Mouse (Mus musculus) gastrocnemius, postnatal 14 days (tissue): ENCODE measurements around the gene Bloc1s1. TPM values are rescaled to one million over a fixed set of nuclear protein-coding genes. Genes with fewer than 3 reads are reported as not detected.
A peak's percentile ranks its signal among the peaks of the same experiment; 100 is the strongest.

Source experiments
- DNase-seq: peaks from one replicate; pipeline ENCODE4 v3.0.0; 2021; ENCODE audit warnings: mixed read lengths
- intact Hi-C: fragments of 180-260 bp; cut with DNase I; formaldehyde crosslinking; loops from one replicate; pipeline ENCODE4 v1.15.1; 2025; ENCODE audit warnings: low total_unique reads
- total RNA-seq, 2 experiments: library from RNA; stranded (reverse); gene quantifications; 2 replicates each; pipeline ENCODE4 v1.2.3; 2021

Bloc1s1 gene
- total RNA-seq, 2 experiments from 2014 or later: 174 to 181 TPM

DNA sequence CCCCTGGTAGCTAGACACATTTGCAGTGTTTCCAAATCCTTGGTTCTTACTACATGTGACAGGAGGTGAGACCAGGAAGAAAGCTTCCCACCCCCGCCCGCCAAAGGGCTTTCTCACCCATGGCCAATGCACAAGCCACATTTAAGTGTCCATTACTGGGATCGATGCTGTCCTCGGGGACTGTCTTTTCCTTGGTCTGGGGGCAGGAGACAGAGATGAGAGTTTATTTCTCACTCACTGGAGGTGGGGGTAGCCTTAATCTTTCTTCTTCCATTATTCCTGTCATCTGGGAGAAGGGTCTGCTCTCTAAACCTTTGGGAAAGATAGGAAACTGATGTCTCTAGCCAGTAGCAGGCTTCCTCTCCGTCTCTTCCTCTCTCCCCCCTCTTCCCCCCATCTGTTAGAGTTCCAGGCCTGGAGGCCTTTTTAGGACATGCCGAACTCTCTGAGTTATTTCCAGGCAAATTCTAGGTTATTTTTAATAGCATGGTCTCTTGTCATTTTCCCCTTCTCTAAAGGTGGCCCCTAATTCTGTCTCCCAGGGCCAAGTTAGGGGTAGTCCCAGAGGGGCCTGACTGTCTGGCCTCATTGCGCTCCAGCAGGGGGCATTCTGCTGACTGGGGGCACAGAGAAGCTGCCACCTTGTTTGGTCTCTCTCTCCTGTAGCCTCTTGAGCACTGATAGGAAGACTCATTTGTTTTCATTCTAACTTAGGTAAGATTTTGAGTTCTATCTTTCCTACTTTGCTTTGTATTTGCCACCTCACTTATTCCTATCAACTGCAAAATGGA, 11.4 kb upstream of the Bloc1s1 start:
- DNase-seq: no peak
- intact Hi-C loops: no loop called here

DNA sequence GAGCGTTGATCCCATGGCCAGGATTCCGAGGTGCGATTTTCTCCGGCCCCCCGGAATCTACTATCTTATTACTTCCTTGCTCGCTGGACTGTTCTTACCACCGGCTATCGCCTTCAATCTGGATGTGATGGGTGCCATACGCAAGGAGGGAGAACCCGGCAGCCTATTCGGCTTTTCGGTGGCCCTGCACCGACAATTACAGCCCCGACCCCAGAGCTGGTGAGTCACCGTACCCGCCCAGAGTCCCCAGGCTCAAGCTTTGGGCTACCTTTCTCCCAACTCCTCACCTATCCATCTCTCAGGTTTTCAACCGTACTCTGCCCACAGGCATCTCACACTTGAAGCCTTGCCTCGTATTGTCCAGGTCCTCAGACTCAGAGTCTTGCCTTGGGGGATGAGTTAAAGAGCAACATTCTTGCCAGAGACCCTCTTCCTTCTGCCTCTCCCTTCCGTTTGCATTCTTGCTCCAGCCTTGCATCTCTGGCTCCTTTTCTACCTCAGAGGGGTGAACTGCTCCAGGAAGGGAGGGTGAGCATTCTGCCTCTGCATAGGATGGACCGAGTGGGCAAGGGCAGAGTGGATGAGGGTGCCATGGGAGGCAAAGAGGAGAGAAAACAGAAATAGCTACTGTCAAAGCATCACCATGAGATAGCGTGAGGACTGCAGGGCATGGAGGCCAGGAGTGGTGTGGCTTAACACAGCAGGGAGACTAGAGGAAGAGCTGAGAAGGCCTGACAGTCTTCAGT, 10.3 kb upstream of the Bloc1s1 start:
- intact Hi-C loops: no loop called here
- no peak for DNase-seq

DNA sequence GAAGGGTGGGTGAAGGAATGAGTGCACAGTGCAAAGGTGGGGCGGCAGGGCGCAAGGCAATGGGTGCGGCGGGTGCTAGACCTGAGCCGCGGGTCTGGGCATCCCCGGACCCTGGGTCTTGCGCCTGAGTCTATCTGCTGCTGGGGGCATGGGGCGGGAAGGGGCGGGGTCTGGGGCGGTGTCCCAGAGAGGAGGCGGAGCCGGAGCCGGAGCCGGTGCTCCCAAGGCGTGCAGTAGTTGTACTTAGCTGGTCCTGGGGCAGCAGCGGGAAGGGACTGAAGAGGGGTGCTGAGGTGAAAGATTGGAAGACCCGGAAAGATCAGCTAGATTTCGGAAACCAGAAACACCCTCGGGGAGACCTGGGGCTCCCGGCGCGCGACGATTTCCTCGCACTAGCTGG, 9.7 kb upstream of the Bloc1s1 start, which contains the start of gene Itga7:
Itga7 (plus strand) TSS at position 245 of the 400 bp plus-strand sequence.
- intact Hi-C loops: no loop called here
- peak; percentile 58 for DNase-seq

DNA sequence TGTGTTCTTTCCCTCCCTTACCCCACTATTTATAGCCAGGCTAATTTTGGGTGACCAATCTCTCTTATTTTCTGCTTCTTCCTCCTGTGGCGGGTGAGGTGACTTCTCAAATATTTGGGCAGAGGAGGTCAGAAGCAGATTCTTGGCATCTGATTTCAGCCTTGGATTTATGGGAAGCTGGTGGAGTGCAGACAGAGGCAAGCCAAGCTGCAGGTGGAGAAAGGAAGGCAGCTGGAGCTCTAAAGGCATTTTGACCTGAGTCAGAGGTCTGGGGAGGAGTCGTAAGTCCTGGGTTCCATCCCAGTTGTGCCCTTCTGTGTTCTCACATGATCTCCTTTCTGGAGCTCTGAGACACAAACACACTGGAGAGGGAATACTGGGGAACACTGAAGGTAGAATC, 7.6 kb upstream of the Bloc1s1 start:
- intact Hi-C loops: no loop called here
- no peak for DNase-seq

DNA sequence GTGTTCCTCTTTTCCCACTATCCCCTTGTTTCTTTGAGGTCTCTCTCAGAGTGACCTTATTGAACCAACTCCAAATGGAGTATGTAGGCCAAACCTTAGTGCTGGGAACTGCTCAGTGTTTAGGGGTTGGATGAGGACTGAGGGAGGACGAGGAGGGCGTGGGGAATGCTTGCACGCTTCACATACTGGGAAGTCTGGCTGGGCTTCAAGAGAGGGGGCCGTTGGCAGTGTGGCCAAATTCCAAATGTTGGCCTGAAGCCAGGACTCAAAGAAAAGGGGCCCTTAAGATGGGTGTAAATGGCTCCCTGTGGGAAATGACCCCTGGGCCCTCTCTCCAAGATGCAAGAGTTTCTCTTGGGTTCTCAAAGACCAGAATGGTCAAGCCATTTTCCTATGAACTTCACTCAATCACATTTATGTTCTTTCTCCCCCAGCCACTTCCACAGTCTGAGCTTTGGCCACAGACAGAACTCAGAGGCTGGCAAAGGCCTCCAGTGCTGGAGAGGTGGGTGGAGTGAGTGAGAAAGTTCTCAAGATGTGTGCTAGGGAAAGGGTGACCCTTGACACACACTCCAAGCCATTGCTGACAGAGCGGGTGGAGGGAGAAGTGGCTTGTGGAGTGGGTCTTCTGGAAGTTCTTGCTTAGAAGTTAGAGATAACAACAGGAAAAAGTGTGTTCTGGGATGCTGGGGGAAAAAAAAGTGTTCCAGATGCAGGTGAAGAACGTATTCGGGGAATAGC, 6.0 kb upstream of the Bloc1s1 start:
- no peak for DNase-seq
- intact Hi-C loops: no loop called here

DNA sequence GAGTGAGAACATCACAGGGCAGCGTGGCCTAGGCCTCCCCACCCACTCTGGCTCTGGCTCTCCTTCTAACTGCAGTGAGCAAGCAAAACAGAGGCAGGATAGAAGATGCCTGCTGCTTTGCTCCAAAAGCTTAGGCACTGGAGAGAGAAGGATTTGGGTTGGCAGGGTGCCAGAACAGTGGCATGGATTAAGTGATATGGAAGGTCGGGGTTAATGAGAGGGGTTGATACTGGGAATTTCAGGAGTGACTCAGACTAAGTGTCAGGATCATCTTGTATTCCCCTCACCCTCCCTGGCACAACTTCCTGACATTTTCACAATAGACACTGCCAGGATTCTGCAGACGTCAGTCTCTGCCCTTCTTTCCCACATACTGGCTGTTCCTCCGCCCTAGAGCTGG, 4.5 kb upstream of the Bloc1s1 start:
- DNase-seq: no peak
- intact Hi-C loops: no loop called here

DNA sequence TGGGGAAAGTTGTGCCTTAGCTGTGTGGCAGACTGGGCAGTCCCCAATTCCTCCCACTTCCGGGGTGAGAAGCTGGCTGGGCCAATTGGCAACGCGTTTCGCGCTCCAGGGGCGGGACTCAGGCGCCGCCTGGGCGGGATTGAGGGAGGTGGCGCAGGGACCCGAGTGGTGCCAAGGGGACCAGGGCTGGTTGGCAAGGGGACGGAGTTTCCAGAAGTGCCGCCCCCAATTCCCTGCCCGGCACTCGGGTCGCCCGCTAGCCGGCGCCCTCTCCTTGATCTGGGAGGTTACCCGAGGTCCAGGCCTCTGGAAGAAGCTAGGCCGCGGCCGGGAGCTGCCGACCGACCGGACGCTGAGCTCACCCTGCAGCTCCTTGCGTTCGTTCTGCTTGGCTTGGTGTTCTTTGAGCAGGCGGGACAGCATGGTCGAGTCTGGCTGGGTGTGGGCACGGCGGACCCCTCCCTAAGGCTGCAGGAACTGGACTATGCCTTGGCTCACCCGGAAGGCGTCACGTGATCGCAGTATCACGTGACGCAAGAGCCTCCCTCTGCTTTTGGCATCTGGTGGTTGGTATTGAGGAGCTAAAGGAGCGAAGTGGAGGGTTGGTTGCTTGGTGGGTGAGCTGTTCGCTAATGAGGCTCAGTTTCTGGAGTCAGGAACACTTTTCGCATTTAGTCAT, 683 bp downstream of the Bloc1s1 start:
- intact Hi-C loops: no loop called here

DNA sequence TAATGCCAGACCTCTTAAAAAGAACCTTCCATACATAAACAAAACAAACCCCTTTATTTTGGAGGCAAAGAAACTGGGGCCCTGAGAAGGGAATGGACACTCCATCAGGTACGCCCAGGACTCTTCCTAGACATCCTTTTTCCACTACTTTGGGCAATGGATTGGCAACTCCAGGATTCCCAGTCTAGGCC, 1.1 kb downstream of the Bloc1s1 start, which contains the start of gene Rdh5:
Rdh5 (minus strand) TSS at position 67 of the 191 bp plus-strand sequence.
- intact Hi-C loops: no loop called here
- no peak for DNase-seq

More for the DNA sequence above, 683 bp downstream of the Bloc1s1 start:
- peak; percentile 97 for DNase-seq

DNA sequence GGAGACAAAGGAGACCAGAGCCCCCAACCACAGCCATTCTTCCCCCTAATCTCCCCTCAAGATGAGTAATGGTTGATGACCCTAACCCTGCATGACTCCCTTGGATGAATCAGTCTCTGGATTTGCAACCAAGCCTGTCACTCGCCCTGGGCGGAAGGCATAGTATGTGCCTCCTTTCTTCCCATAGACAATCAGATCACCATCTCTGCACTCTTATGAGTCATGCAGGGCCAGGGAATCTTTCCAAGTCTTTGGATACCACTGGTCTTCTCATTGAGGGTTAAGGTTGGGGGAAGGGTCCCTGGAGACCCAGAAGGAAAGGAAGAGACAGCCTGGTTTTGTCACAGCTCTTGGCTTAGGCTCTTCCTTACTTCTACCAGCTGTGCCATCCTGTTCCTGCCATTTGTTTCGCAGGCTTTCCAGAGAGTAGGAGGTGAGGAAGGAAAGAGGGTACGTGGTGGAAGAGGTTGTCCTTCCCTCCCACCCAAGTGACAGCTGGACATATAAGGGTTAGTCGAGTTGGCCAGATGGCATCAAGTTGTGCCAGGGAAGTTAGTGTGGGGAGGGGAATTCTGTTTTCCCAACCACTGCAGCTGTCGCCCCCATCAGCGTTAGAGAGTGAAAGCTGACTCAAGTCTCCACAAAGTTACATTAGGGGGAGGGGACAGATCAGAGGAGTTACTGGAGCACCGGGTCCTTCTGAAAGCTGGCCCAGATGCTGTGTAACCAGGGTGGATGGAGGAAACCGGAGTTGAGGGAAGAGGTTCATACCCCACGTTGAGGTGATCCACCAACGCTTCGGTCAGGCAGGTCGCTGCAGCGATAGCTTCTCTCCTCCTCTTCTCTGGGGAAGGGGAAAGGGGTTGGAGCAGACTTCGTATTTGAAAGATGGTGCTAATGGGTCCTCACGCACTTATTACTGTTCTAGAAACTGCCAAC, 1.7 kb downstream of the Bloc1s1 start:
- DNase-seq: no peak
- intact Hi-C loops: no loop called here

DNA sequence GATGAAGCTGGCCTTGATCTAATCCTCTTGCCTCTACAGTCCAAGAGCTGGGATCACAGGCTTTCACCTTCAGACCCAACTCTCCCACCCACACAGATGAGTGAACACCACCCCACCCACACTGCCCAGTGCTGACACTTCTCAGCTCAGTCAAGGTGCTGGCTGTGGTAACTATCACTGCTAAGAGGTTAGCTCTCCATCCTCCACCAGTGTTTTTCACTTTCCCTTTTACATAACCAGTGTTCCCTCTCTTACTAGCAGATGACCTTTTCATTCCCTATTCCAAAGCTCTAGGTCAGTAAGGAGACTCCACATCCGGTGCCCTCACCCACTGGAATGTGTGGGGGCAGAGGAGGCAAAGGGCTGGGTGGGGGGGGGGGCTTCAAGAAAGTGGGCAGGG, 2.6 kb downstream of the Bloc1s1 start:
- no peak for DNase-seq
- intact Hi-C loops: no loop called here

DNA sequence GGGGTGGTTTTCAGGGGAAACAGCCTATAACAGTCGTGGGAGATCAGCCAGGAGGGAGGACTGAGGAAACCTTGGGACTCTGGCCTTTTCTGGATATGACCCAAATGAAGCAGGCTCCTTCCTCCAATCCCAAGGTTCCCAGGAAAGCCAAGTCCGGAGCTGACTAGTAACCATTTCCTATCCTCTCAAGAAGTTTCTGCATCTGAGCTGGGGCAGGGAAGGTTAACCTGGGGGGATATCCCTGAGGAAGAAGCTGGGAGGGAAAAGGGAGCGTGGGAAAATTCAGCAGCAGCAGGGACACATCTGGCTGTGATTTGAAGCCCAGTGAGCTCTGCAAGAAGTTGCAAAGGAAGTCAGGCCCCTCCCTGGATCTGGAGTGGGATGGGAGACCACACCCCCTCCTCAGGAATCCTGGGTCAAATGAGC, 3.1 kb downstream of the Bloc1s1 start:
- peak; percentile 48 for DNase-seq

DNA sequence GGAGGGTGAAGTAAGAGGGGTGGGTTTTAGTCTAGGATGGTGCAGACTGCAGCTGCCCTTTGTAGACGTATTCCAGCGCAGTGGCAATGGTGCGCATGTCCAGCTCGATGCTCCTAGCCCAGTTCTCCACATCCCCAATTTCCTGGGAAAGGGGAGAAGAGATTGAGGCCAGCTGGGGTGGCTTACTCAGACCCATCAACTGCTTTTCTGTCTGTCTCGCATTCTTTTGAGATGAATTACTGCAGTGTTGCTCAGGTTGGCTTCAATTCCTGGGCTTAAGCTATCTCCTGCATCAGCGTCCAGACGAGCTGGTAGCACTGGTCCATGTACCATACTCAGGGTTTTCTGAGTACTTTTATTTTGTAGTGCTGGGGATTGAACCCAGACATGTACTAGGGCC, 3.9 kb downstream of the Bloc1s1 start:
- intact Hi-C loops: loop anchor here (10.0 kb wide), 1 partner anchor 55 kb away; no protein-coding TSS in a partner anchor
- no peak for DNase-seq

More for the DNA sequence above, 3.1 kb downstream of the Bloc1s1 start:
- intact Hi-C loops: no loop called here

DNA sequence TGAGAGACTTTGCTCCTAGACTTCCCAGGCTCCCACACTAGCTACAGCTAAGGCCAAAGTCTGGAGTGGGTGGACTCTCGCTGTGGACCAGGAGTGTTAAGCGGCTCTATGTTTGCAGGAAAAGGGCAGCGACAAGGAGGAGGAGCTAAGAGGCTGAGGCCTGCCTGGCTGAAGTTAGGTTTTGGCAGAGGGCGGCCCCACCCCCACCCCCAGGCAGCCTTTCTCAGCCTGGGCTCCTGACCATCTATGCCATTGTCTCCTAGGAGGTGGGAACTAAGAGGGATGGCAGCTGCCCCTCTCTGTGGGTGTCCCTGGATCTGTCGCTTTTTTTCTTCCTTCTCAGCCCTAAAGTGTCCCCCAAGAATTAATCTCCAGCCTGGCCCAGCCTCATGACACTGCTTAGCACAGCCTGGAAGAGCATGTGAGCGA, 4.6 kb downstream of the Bloc1s1 start:
- intact Hi-C loops: loop anchor here (10.0 kb wide), 1 partner anchor 56 kb away; no protein-coding TSS in a partner anchor
- DNase-seq: peak; percentile 42

DNA sequence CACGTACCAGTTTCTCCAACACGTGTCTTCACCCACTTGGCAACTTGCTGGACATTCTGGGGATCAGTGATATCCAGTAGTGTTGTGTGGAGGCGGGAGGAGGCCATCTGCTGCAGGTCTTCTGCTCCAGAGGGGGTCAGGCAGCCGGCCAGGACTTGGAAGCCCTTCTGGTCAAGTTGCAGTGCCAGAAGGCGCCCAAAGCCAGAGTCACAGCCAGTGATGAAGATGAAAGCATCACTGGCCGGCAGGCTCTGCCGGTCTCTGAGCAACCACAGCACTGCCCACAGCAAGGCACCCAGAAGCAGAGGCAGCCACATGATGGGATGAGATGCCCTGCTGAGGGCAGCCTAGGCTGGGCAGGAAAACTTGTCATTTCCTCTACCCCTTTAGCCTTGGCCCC, 5.6 kb downstream of the Bloc1s1 start:
- intact Hi-C loops: loop anchor here (10.0 kb wide), 1 partner anchor 57 kb away; no protein-coding TSS in a partner anchor
- DNase-seq: peak; percentile 82

DNA sequence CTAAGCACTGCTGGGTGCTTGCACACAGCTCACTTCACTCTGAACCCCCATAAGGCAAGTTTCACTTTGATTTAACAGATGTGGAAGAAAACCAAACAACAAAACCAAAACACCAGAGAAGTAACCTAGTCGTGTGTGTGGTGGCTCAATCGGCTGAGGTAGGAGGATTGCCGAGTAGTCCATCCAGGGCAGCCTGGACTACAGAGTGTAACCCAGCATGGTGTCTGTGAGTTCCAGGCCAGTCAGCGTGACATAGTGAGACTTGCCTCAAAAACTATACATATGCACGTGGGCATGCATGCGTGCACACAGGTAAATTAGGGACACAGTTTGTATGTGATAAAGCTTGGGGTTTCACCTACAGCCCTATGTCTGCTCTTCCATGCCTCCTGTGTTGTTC, 6.4 kb downstream of the Bloc1s1 start:
- DNase-seq: no peak
- intact Hi-C loops: loop anchor here (10.0 kb wide), 1 partner anchor 57 kb away; no protein-coding TSS in a partner anchor

DNA sequence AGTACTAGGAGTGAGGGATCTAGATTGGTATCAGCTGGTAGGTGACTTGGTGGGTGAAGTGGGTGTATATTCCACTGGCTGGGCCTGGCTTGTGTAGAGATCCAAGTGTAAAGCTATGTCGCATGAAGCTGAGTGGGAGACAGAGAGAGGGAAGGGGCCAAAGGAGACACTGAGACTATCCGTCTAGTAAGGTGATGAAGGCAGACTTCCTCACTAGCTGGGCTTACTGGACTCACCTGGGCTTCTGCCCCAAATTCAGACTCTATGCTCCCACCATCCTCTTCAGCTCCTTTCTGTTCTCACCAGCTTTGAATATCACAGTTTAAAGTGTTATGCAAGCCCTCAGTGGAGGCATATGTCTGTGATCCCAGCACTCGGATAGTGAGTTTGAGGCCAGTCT, 7.2 kb downstream of the Bloc1s1 start:
- intact Hi-C loops: loop anchor here (10.0 kb wide), 1 partner anchor 58 kb away; no protein-coding TSS in a partner anchor
- no peak for DNase-seq

DNA sequence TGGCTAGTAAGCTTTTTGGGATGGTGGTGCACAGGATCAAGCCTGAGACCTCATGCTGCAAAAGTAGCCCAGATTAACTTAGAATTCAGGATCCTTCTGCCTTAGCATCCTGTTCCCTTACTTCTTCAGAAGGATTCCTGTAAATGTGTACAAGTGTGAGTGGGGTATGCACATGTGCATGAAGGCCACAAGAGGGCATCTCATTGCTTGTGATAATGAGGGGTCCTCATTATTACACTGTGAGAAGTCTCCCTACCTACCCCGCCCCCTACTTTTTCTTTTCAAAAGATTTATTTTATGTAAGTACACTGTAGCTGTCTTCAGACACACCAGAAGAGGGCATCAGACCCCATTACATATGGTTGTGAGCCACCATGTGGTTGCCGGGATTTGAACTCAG, 8.3 kb downstream of the Bloc1s1 start:
- no peak for DNase-seq
- intact Hi-C loops: loop anchor here (10.0 kb wide), 1 partner anchor 59 kb away; no protein-coding TSS in a partner anchor

DNA sequence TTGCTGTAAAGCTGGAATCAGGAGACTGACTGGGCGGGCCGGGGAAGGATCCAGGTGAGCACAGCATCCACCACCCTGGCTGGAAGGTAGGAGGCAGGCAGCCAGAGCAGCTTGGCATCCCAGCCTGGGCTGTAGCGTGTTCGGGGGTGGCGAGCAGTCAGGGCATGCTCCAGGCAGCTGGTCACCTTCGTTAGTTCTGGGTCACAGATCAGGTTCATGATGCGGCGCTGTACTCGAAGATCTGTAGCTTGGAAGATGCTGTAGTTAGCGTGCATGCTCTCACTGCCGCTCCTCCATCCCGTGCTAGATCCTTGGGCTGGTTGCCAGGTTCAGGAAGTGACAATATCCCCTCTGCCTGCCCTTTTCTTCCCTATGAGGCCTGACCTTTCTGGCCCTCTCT, 10.1 kb downstream of the Bloc1s1 start:
- intact Hi-C loops: loop anchor here (5.0 to 10.0 kb wide), 2 partner anchors 34 to 61 kb away; no protein-coding TSS in a partner anchor
- DNase-seq: no peak
